Mouse (Mus musculus) layer of hippocampus, postnatal 14 days (tissue): ENCODE results near the gene Msgn1. TPM values are rescaled to one million over a fixed set of nuclear protein-coding genes. Genes with fewer than 3 reads are reported as not detected.

Source experiments
- DNase-seq, 2 experiments: peaks; one replicate each; pipeline ENCODE4 v3.0.0; 2021 to 2022; ENCODE audit warnings: low spot score in 2 of 2, mixed read lengths in 1 of 2
- long read RNA-seq, 2 experiments: library from polyadenylated mRNA; stranded (forward); transcript quantifications; one replicate each; pipeline ENCODE4 v2.0.0; 2021
- total RNA-seq, 2 experiments: library from RNA; stranded (reverse); gene quantifications; 2 replicates each; pipeline ENCODE4 v1.2.3; 2021

Msgn1 gene
- total RNA-seq, result not detected
- long read RNA-seq, experiment 1, result 0 reads
- long read RNA-seq, experiment 2, result 0 reads

GRCm38 (mm10) chr12:11208872-11209271 lies at the start of gene Msgn1:
Gene Msgn1, minus strand, starts transcription at chr12:11208972.
- no peak for DNase-seq

- DNase-seq, result no peak
These were observed 41.5 kb upstream of the Msgn1 start for GRCm38 (mm10) chr12:11250322-11250721.

- DNase-seq, result no peak
These were observed 38.7 kb upstream of the Msgn1 start for GRCm38 (mm10) chr12:11247460-11247859.

- DNase-seq, result no peak
These were observed 27.2 kb upstream of the Msgn1 start for GRCm38 (mm10) chr12:11235996-11236395.

GRCm38 (mm10) chr12:11230267-11230666 lies 21.5 kb upstream of the Msgn1 start:
- no peak for DNase-seq

- DNase-seq, result no peak
These were observed 17.9 kb upstream of the Msgn1 start for GRCm38 (mm10) chr12:11226529-11227268.

- DNase-seq, result no peak
These were observed 17.4 kb upstream of the Msgn1 start for GRCm38 (mm10) chr12:11226123-11226522.

- no peak for DNase-seq
These were observed 15.9 kb upstream of the Msgn1 start for GRCm38 (mm10) chr12:11224722-11225121.

GRCm38 (mm10) chr12:11223090-11223489 lies 14.3 kb upstream of the Msgn1 start:
- DNase-seq, result no peak

- no peak for DNase-seq
These were observed 13.8 kb upstream of the Msgn1 start for GRCm38 (mm10) chr12:11222566-11222965.

GRCm38 (mm10) chr12:11221524-11222330 lies 13.0 kb upstream of the Msgn1 start:
- no peak for DNase-seq

- DNase-seq, result no peak
These were observed 9.0 kb upstream of the Msgn1 start for GRCm38 (mm10) chr12:11217726-11218250.

- DNase-seq, result no peak
These were observed 7.7 kb upstream of the Msgn1 start for GRCm38 (mm10) chr12:11216454-11216853.

- peak in 1 of 2 experiments; percentile 32 for DNase-seq
These were observed 6.8 kb upstream of the Msgn1 start for GRCm38 (mm10) chr12:11215555-11215954.

- no peak for DNase-seq
These were observed 6.0 kb upstream of the Msgn1 start for GRCm38 (mm10) chr12:11214776-11215175.

GRCm38 (mm10) chr12:11212881-11213280 lies 4.1 kb upstream of the Msgn1 start:
- DNase-seq, result no peak

GRCm38 (mm10) chr12:11210361-11210760 lies 1.6 kb upstream of the Msgn1 start:
- no peak for DNase-seq

GRCm38 (mm10) chr12:11209636-11210035 lies 864 bp upstream of the Msgn1 start:
- DNase-seq, result no peak

GRCm38 (mm10) chr12:11206321-11206720 lies 2.5 kb downstream of the Msgn1 start:
- DNase-seq, result no peak

GRCm38 (mm10) chr12:11203694-11204665 lies 4.8 kb downstream of the Msgn1 start:
- no peak for DNase-seq

- DNase-seq, result no peak
These were observed 6.3 kb downstream of the Msgn1 start for GRCm38 (mm10) chr12:11202476-11202875.
